Mouse (Mus musculus): ENCODE data around the gene Stfa3. TPM values are rescaled to one million over a fixed set of nuclear protein-coding genes. Genes with fewer than 3 reads are reported as not detected.
"Not testable (repeated sequence)": the region's sequence is repeated elsewhere in the genome, so short reads cannot be mapped to it uniquely, and the experiment has no call there.

The Stfa3 gene
- polyA plus RNA-seq, 1 experiment from 2014 or later, result not detected

DNA sequence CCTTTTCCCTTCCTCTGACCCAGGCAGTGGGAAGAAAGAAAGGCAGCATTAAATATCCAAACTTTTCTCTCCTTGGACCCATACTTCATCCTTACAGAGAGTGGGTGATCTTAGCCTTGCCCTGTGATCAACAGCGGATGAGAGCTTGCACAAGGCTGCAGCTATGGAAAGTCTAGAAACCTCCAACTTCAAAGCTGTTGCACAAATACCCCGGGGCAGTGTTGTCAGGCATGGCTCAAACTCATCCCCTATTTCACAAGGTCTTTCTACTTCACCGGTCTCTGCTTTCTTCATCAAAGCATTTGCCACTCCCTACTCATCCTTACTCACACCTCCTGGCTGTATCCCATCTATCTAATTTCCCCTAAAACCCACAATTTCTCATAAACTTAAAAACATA, 10.2 kb upstream of the Stfa3 start:
- 82% methylated on average over 3 of the region's 3 CpGs for WGBS
- no peak overlapping the region for H3K27ac ChIP-seq (replicated peaks)
- H3K36me3 ChIP-seq (replicated peaks), result no peaks in the 10 kb centered on the region
- no peaks in the 10 kb centered on the region for H3K4me1 ChIP-seq
- no peak for DNase-seq (ENCODE audit: low spot score)
- no peaks in the 10 kb centered on the region for H3K27me3 ChIP-seq (replicated peaks; ENCODE audit: low read depth, poor library complexity, severe bottlenecking)
- no peak overlapping the region for H3K4me3 ChIP-seq
- H3K9me3 ChIP-seq, result no peaks in the 10 kb centered on the region

DNA sequence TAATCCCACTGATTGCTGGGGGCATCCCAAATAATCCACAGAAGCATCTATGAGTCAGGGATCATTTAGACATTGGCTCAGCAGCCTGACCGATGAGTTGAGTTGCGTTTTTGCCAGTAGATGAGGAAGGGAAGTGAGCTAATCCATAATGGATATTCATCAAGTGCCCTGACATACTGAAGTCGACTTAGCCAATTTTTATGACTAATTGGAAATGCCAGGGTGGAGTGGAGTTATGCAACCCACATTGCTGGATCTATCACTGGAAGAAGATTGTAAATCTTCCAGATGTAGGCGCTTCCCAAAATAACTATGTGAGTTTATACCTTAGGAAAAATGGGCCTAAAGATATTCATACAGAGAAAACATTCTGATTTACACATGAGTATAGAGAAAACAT, 8.9 kb upstream of the Stfa3 start:
- H3K4me3 ChIP-seq, result no peak overlapping the region
- WGBS, result 91% methylated on average over 4 of the region's 4 CpGs
- no peaks in the 10 kb centered on the region for H3K36me3 ChIP-seq (replicated peaks)
- no peak overlapping the region for H3K27ac ChIP-seq (replicated peaks)
- H3K4me1 ChIP-seq, result no peaks in the 10 kb centered on the region
- no peak for DNase-seq (ENCODE audit: low spot score)
- no peaks in the 10 kb centered on the region for H3K27me3 ChIP-seq (replicated peaks; ENCODE audit: low read depth, poor library complexity, severe bottlenecking)
- no peaks in the 10 kb centered on the region for H3K9me3 ChIP-seq

DNA sequence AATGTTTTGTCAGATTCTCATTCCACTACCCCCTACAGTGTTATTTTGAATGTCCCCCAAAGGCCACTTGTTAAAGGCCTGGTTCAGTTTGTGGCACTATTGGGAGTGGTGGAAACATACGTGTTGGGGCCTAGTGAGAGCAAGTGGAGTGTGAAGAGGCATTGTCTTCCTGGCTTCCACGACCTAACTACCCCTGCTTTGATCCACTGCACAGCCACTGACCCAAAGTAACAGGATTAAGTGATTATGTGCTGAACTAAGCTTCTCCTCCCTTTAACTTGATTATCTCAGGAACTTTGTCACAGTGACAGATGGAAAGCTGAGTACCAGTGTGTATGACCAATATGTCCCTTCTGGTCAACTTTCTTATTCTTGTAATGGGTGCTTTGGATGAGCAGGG, 5.2 kb upstream of the Stfa3 start:
- H3K27me3 ChIP-seq (replicated peaks; ENCODE audit: low read depth, poor library complexity, severe bottlenecking), result no peaks in the 10 kb centered on the region
- no peak for DNase-seq (ENCODE audit: low spot score)
- WGBS, result 23% methylated on average over 2 of the region's 2 CpGs
- H3K9me3 ChIP-seq, result no peaks in the 10 kb centered on the region
- no peaks in the 10 kb centered on the region for H3K36me3 ChIP-seq (replicated peaks)
- no peaks in the 10 kb centered on the region for H3K4me1 ChIP-seq
- no peak overlapping the region for H3K27ac ChIP-seq (replicated peaks)
- H3K4me3 ChIP-seq, result no peak overlapping the region

DNA sequence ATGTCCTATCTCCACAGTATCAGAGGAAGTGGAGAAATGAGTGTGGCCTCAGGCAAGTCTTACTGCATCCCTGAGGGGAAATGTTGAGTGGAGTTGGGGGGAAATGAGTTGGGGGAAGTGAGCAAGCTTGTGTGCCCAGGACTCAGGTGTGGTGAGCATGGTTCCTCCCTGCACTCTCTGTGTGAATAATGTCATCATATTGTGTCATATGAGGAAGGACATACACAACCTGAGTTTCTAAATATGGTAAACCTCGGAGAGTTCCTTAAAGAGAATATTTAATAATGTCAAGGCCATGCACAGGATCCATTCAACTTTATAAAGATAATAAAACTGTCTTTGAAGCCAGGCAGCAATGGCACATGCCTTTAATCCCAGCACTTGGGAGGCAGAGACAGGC, 34.2 kb downstream of the Stfa3 start:
- not testable (repeated sequence) for H3K9me3 ChIP-seq; H3K27me3 ChIP-seq (replicated peaks; ENCODE audit: low read depth, poor library complexity, severe bottlenecking); H3K27ac ChIP-seq (replicated peaks); H3K36me3 ChIP-seq (replicated peaks); H3K4me1 ChIP-seq; DNase-seq (ENCODE audit: low spot score); H3K4me3 ChIP-seq
- WGBS, result 87% methylated on average over 1 of the region's 1 CpGs

DNA sequence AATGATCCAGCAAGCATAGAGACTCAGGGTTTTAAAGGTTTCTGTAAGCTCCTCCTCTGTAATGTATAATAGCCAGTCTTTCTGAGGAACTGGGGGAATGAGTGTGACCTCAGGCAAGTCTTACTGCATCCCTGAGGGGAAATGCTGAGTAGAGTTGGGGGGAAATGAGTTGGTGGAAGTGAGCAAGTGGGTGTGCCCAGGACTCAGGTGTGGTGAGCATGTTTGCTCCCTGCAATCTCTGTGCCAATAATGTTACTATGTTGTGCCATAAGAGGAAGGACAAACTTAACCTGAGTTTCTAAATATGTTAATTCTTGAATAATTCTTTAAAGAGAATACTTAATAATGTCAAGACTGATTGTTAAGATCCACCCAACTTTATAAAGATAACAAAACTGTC, 46.8 kb downstream of the Stfa3 start, which contains the start of gene Stfa2:
Stfa2 (minus strand) TSS at position 101 of the 400 bp plus-strand sequence.
- H3K4me1 ChIP-seq, result no peaks in the 10 kb centered on the region
- DNase-seq (ENCODE audit: low spot score), result no peak

More for the DNA sequence above, 46.8 kb downstream of the Stfa3 start, which contains the start of gene Stfa2:
- no peaks in the 10 kb centered on the region for H3K36me3 ChIP-seq (replicated peaks)
- no peaks in the 10 kb centered on the region for H3K9me3 ChIP-seq
- H3K4me3 ChIP-seq, result no peak within 1 kb of the TSS
- H3K27me3 ChIP-seq (replicated peaks; ENCODE audit: low read depth, poor library complexity, severe bottlenecking), result no peaks in the 10 kb centered on the region
- H3K27ac ChIP-seq (replicated peaks), result no peak within 1 kb of the TSS

Other genes with a start within 250 kb of the Stfa3 start
- gene Gm5416, start 245.0 kb downstream of the Stfa3 start, polyA plus RNA-seq (2016; fragmentation: Nextera tagmentation; extraction: Ambion mirVana), result not detected in 2 replicates
- not detected in 2 replicates for gene 2010005H15Rik, start 233.9 kb downstream of the Stfa3 start, polyA plus RNA-seq (2016; fragmentation: Nextera tagmentation; extraction: Ambion mirVana)
- gene Stfa1, start 178.4 kb downstream of the Stfa3 start, polyA plus RNA-seq (2016; fragmentation: Nextera tagmentation; extraction: Ambion mirVana), result 0.34 and 0.47 TPM in 2 replicates
- not detected in 2 replicates for gene BC117090, start 121.1 kb downstream of the Stfa3 start, polyA plus RNA-seq (2016; fragmentation: Nextera tagmentation; extraction: Ambion mirVana)
- 0.39 TPM in 1 of 2 replicates, not detected in the other for gene BC100530, start 87.6 kb downstream of the Stfa3 start, polyA plus RNA-seq (2016; fragmentation: Nextera tagmentation; extraction: Ambion mirVana)
- gene Stfa2, start 46.9 kb downstream of the Stfa3 start, polyA plus RNA-seq (2016; fragmentation: Nextera tagmentation; extraction: Ambion mirVana), result not detected in 2 replicates
- gene Casr, start 106.7 kb upstream of the Stfa3 start, polyA plus RNA-seq (2016; fragmentation: Nextera tagmentation; extraction: Ambion mirVana), result 0.18 and 0.26 TPM in 2 replicates
- gene Cd86, start 210.7 kb upstream of the Stfa3 start, polyA plus RNA-seq (2016; fragmentation: Nextera tagmentation; extraction: Ambion mirVana), result 0.62 and 0.93 TPM in 2 replicates
- gene Ildr1, start 238.6 kb upstream of the Stfa3 start, polyA plus RNA-seq (2016; fragmentation: Nextera tagmentation; extraction: Ambion mirVana), result 1.0 and 1.7 TPM in 2 replicates